Mouse (Mus musculus) left cerebral cortex, postnatal 10 days (tissue): ENCODE measurements around the gene Gm128. TPM values are rescaled to one million over a fixed set of nuclear protein-coding genes. Genes with fewer than 3 reads are reported as not detected.

Experiments
- DNase-seq, 2 experiments: peaks; one replicate each; pipeline ENCODE4 v3.0.0; 2021 to 2022; ENCODE audit warnings: low spot score in 2 of 2, mixed read lengths in 1 of 2; ENCODE audit errors: extremely low spot score in 1 of 2
- intact Hi-C: fragments of 180-260 bp; cut with DNase I; formaldehyde crosslinking; loops from one replicate; pipeline ENCODE4 v1.15.1; 2025
- total RNA-seq, 2 experiments: library from RNA; stranded (reverse); gene quantifications; 2 replicates each; pipeline ENCODE4 v1.2.3; 2021

Gm128 gene
- total RNA-seq = not detected

- intact Hi-C loops = no loop called here
- DNase-seq = no peak
Measured at GRCm38 (mm10) chr3:95241498-95241897, at the start of gene Gm128. Gene Gm128 (minus strand): TSS chr3:95241598.

GRCm38 (mm10) chr3:95291041-95291440 is 49.6 kb upstream of the Gm128 start:
- no peak for DNase-seq
- intact Hi-C loops = no loop called here

GRCm38 (mm10) chr3:95290156-95290555 is 48.8 kb upstream of the Gm128 start:
- DNase-seq = no peak
- intact Hi-C loops = no loop called here

- DNase-seq = no peak
- intact Hi-C loops = no loop called here
Measured at GRCm38 (mm10) chr3:95289419-95289818, 48.0 kb upstream of the Gm128 start.

DNA sequence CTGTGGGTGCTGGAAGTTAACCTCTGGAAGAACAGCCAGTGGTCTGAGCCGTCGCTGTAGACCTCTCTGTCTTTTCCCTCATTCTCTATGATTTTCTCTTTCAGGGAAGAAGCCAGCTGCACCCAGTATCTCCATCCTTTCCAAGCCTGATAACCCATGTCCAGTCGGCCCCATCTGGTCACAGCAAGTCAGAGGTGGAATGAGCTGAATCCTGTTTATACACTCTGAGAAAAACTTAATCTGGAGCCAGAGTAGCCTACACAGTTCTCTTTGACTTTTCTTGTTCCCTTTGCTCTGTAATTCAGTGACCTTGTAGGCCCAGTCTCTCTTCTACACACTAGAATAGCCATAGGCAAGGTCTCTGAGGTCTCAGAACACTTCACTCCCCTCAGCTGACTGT is 46.1 kb upstream of the Gm128 start:
- no peak for DNase-seq
- intact Hi-C loops = no loop called here

DNA sequence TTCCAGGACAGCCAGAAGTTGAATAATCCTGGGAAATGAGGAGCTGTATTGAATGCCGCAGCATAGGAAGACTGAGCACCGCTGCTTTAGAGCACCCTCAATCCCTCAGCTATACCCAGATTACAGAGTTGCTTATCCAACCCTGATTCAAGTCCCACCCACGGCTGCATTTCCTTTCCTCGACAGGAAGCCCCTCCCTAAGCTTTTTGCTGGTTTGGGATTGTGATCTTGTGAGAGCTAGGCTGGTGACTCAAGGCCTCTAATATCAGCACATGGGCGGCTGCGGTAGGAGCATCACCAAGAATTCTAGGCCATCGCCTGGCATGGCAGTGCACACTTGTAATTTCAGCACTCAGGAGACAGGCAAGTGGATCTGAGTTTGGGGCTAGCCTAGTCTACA is 45.1 kb upstream of the Gm128 start:
- no peak for DNase-seq
- intact Hi-C loops = no loop called here

DNA sequence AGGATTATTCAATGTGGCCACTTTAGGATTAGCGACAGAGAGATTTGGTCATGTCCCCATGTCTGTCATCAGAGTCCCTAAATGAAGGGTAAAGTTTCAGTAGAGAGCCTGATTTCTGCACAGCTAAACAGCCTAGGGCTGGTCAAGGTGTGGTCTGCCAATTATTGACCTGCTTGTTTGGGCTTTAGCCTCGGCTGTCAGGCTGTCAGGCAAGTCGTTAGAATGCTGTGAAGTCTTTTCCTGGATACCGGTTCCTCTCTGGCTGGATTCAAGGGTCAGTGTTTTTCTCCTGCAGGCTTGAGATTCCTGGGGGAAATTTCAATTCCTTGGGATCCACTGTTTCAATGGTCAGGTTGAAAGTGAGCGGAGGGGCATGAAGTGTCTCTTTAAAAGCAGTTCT is 44.6 kb upstream of the Gm128 start:
- DNase-seq = no peak
- intact Hi-C loops = no loop called here

- no peak for DNase-seq
- intact Hi-C loops = no loop called here
Measured at GRCm38 (mm10) chr3:95285390-95285789, 44.0 kb upstream of the Gm128 start.

DNA sequence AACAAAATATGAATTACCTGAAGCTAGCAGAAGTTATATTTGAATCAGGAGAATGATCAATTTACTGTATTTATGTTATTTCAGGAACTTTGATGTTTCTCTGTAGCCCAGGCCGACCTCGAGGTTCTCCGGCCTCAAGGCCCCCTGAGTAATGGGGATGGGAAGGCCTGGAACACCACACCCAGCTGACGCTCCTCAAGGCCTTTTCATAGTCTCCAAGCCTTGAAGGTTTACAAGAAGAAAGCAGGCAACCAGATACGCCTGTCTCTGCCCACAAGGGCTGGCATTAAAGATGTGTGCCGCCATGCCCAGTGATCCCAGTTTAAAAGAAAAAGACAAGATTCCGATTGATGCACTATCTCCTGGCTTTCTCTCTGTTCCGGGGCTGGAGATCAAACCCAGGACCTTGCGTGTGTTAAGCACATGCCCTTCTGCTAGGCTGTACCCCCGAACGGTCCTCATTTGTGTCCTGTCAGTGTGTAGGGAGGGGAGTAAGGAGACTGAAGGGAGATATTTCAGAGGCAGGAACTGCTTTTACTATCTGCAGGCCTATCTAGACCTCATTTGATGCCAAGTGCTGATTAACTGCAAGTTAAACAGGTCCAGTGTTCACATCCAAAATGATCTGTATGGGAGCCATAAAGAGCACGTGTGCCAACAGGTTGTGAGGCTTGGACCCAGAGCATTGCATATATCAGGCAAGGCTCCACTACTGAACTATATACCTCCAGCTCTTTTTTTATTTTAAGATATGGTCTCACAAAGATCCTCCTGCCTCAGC is 43.3 kb upstream of the Gm128 start:
- intact Hi-C loops = no loop called here
- no peak for DNase-seq

DNA sequence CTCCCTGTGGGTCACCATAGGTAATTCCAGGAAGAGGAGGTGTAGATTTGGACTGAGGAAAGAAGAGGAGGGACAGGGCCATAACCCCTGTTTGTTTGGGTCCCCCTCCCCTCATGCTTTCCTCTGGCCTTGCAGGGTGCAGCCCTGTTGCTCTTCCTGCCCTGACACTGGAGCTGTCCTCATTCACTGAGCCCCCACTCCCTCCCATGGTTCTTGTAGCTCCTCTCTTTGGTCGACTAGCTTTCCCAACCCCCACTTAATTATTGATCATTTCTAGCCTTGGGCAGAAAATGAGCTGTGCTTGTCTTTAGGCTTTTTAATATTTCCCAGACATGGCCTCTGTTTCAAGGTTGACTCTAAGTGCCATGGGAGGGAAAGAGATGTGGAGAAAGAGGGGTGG is 42.7 kb upstream of the Gm128 start:
- DNase-seq = no peak
- intact Hi-C loops = no loop called here

DNA sequence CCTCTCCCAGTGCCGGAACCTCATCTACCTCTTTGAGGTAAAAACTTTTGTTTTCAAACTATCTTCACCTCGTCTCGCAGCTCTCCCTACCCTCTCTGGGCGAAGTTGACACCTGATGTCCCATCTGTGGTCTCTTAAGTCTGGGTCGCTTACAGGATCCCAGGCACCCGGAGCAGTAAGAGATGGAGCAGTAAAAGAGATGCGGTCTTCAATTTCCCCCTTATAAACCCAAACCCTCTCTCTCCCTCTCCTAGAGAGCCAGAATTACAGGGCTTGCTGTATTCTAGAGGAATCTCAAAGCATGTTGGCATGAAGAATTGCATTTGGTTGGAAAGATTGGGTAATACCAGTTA is 42.2 kb upstream of the Gm128 start:
- no peak for DNase-seq
- intact Hi-C loops = no loop called here

GRCm38 (mm10) chr3:95282865-95283588 is 41.6 kb upstream of the Gm128 start:
- intact Hi-C loops = no loop called here

DNA sequence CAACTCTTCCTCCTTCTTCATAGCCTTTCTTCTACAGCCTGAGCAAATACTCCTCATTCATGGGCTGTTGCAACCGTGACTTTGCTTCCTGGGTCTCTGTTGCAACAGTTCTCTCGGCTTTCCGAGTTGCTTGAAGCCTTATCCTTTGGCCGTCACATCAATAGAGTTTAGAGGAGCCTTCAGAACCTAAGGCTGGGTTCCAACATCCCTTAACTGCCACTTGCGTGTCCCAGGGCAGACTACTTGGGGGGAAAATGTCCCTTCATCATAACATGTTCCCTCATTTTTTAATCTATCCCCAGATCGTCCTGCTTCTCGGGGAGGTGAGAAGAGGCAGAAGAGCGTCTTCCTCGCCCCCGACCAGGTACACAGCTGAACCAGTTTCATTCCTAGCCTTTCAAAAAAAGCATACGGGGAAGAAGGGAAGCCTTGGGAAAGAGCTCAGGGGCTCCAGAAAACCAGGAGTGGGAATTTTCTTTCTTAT is 41.0 kb upstream of the Gm128 start:
- no peak for DNase-seq
- intact Hi-C loops = no loop called here

More at GRCm38 (mm10) chr3:95282865-95283588, 41.6 kb upstream of the Gm128 start:
- peak; percentile 68 to 90 for DNase-seq

- intact Hi-C loops = no loop called here
- DNase-seq = peak; percentile 98 to 99
Measured at GRCm38 (mm10) chr3:95281216-95282126, 40.1 kb upstream of the Gm128 start, which contains the start of the genes Mindy1 and Prune1. Gene Mindy1 (plus strand): TSS chr3:95281345. Gene Prune1 (minus strand): TSS chr3:95282076.

DNA sequence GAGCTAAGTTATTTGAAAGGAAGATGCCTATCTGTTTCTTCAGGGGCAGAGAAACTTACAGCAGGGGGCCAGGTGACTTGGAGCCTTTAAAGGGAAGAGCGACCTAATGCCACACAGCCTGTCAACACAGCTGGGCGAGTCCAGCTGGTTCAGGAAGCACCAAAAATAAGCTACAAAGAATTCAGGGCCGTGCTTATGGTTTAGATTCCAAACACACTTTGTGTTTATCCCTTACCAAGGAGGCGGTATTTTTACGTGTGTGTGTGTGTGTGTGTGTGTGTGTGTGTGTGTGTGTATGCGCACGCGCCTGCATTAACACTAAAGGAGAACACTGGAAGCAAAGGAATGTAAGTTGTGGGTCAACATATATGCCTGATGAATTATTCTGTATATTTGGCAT is 39.3 kb upstream of the Gm128 start:
- peak in 1 of 2 experiments; percentile 29 for DNase-seq
- intact Hi-C loops = no loop called here

- intact Hi-C loops = no loop called here
- peak in 1 of 2 experiments; percentile 42 for DNase-seq
Measured at GRCm38 (mm10) chr3:95277149-95277551, 35.8 kb upstream of the Gm128 start.

DNA sequence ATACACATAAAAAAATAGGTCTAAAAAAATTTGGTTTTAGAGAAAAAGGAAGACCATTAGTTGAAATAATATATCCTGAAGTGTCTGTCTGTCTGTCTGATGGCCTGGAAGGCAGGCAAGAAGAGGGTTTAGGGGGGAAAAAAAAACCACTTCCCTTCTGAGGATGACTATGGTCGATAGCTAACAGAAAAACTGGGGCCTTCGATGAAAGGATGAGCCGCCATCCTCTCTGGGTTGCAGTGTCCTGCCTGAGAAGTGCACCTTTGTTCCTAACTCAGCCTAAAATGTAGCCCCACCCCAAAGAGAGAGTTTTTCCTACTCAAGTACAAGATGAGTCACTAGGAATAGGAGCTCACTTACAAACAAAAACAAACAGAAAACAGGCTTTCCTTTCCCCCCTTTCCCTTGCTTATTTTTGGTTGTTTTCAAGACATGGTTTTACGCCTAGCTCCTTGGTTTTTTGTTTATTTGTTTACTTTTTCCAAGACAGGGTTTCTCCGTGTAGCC is 35.1 kb upstream of the Gm128 start:
- intact Hi-C loops = no loop called here
- no peak for DNase-seq

GRCm38 (mm10) chr3:95275161-95275560 is 33.8 kb upstream of the Gm128 start:
- intact Hi-C loops = no loop called here

GRCm38 (mm10) chr3:95274453-95274852 is 33.1 kb upstream of the Gm128 start:
- intact Hi-C loops = no loop called here
- DNase-seq = no peak

More at GRCm38 (mm10) chr3:95275161-95275560, 33.8 kb upstream of the Gm128 start:
- no peak for DNase-seq
